Mouse (Mus musculus) bone marrow, adult 2 months (tissue): ENCODE measurements around the gene Olfr221.

ENCODE experiments used
- CTCF ChIP-seq: fragments of 200-500 bp; IDR thresholded peaks from 2 replicates; pipeline ENCODE4 v1.5.1; 2011; ENCODE audit warnings: low read length, control low read depth; ENCODE audit not compliant: control insufficient read depth, insufficient read depth
- POLR2A ChIP-seq: fragments of 200-500 bp; IDR thresholded peaks from 2 replicates; pipeline ENCODE4 v1.6.1; 2011; ENCODE audit warnings: low read depth, mild to moderate bottlenecking, control low read depth, low read length, borderline replicate concordance; ENCODE audit not compliant: control insufficient read depth

GRCm38 (mm10) chr14:52044901-52045678 lies 2.8 kb upstream of the Olfr221 start:
- TF ChIP-seq CTCF, result no peak
- TF ChIP-seq POLR2A, result no peak
